Mouse (Mus musculus) heart, adult 11 months (tissue): ENCODE measurements at regions not wholly inside any gene's neighbourhood (a gene's known extent, or its start where the extent isn't known, plus 50 kb on each side); places are given as distances from the start of the nearest gene placed in this dataset.

Source experiments
- DNase-seq: peaks from one replicate; pipeline ENCODE4 v3.0.0; 2022

DNA sequence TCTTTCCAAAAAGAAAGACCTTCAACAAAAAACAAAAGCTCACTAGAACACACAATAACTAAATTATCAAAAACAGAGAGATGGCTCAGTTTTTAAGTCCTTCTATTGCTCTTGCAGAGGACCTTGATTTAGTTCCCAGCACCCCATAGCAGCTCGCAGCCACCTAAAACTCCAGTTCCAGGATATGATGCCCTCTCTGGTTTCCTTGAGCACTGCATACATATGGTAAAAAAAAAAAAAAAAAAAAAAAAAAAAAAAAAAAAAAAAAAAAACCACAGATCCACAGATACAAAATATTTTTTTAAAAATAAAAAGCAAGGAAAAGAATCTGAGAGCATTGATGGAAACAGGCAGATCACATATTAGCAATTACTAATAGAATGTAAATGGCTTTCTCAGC, 113.2 kb upstream of the Vstm2b start:
- DNase-seq = no peak

DNA sequence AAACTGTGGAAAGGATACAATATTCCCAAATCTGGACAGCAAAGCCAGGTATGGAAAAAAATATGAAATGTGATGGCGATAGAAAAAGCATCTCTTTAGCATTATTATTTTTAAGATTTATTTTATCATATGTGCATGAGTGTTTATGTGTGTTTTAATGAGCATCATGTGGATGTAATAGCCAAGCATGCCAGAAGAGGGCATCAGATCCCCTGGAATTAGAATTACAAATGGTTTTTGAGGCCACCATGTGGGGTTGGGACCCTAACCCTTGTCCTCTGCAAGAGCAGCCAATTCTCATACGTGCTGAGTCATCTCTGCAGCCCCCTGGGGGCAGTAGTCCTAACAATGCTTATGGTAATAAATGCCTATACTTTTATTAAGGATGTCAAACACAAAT, 111.4 kb upstream of the Vstm2b start:
- DNase-seq = peak; percentile 16

GRCm38 (mm10) chr7:40788486-40788885, 109.6 kb upstream of the Vstm2b start:
- DNase-seq = no peak

- peak; percentile 40 for DNase-seq
Observed at GRCm38 (mm10) chr7:40794458-40795207, 103.5 kb upstream of the Vstm2b start.

DNA sequence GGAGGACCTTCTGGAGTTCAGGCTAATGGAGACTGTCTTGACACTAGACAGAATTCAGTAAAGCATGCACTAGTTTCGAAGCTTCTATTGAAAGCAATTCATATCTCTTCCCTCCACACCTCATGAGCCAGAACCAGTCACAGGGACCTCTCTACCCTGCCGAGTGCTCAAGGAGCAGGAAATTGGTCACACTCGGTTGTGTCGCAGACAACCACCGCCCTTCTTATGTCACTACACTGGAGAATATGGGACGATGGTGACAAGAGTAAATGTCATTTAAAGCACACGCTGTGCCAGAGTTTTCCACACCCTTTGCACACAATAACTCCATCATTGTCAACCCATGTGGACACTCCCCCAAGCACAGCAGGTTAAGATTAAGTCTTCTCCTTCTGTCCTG, 98.3 kb upstream of the Vstm2b start:
- DNase-seq = peak; percentile 52

DNA sequence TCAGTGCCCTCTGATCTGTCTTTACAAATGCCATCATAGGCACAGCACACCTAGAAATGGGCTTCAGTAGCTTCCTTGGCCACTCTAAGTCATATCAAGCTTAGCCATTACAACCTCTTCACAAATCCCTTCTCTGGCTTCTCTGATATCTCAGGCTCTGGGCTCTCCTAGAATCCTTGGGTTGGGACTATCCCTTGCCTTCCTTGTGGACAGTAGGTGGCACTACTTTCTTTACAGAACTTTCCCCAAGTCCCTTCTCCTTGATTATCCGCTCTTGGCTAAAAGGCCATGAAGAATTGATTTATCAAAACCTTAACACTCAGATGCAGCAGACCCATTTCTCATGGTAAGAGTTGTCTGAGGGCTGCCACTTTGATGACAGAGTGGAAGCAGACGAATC, 96.8 kb upstream of the Vstm2b start:
- no peak for DNase-seq

DNA sequence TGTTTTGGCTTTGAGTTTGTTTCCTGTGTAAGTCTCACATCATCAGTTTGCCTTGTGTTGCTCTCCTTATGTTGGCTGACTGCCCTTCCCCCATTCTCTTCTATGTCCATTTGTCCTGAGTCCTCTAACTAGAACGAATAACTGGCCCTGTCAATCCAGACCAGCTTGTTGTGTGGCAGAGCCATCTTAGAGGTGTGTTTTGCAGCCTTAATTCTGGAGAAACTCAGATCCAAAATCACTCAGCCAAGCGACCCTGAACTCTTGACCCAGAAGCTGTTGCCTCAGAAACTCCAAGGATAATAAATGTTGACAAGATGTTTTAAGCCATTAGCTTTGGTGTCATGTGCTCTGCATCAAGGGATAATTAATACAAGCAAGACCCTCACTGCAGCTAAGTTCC, 92.9 kb upstream of the Vstm2b start:
- DNase-seq = peak; percentile 50

DNA sequence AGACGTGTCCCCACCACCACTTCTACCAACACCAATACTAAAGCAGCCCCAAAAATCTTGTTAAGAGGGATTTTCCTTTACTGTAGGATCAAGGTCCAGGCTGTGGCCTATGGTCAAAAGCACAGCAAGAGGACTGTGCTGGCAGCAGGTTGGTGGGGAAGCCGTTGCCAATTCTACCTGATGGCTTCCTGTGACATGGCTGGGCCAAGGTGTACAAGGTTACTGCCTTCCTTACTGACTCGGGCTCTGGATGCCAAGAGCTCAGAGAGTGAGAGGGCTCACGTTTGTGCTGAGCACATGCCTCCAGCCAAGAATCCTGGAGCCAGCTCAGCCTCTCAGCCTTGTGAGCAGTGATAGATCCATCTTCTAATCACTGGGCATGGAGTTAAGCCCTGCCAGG, 92.3 kb upstream of the Vstm2b start:
- peak; percentile 70 for DNase-seq

GRCm38 (mm10) chr7:40812952-40813351, 85.2 kb upstream of the Vstm2b start:
- DNase-seq = peak; percentile 50

DNA sequence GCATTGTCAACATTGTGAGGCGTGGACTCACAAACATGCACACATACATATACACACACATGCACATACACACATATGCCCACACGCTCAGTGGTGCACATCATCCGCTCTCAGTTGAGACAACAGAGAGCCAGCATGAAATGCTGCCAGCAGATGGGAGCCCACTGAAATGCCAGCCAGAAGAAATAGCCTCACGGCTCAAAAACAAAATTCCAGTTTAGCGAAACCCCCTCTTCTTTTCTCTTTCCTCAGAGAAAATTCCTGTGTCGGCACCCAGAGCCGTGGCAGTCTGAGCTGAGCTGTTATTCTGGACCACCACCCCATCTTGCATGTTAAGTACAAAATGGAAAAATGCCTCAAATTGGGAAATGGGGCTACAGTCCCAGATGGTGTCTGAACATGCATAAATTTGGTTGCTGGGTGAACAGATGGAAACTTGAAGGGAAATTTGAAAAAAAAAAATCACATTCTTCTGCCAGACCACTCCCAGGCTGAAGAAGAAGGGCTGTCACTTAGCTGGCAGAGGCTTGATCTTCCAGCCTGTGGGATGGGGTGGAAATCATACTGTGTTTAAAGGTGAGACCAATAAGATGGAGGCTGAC, 72.9 kb upstream of the Vstm2b start:
- DNase-seq = peak; percentile 41

DNA sequence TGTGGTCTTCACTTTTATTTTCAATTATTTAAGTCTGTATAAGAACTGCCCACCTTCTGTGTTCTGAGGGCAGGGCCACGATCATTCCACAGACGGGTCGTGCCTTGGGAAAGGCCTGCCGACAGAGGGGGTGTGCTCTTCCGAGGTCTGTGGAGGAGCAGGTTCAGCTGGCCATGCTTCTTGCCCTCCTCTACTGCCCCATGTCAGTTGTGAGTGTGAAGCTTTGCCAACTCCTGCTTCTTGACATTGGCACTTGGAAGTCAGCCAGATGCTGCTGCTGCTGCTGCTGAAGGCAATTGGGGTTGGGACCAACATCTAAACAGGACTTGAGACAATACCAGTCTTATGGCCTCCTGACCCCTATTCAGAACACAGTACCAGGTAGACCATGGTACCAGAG, 68.6 kb upstream of the Vstm2b start:
- peak; percentile 54 for DNase-seq

DNA sequence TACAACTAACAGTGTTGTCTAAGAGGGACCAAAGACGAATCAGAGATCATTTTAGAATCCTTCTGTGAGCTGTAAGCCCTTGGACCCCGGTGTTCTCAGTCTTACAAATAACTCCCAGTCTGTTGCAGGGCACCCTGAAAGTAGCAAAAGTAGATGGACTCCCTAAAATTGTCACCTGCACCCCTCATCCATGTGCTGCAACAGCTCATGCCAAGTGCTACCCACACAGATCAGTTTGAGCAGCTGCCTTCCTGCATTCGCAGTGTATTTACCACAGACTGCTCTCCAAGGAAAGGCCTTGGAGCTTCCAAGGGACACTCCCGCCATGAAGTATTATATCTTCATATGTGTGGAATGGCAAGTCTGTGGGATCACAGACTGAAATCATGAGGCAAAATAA, 66.5 kb upstream of the Vstm2b start:
- DNase-seq = no peak

- peak; percentile 19 for DNase-seq
Observed at GRCm38 (mm10) chr7:40842344-40842992, 55.7 kb upstream of the Vstm2b start.

DNA sequence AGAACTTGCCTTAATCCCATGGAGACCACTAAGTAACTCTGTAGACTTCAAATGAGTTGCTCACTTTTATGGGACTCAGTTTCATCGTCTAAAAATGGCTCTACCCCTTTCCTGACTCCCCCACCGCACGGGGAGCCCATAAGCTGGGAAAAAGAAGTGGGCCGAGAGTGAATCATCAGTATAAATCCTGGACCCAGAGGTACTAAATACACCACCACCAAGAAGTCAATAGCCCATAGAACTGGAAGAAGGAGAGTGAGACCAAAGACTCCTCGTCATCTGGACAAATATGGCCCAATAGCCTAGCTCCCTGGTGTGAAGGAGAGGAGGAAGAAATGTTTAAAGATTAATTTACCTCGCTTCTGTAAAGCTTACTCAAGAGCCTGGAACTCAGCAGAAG, 51.6 kb upstream of the Vstm2b start:
- DNase-seq = peak; percentile 19
